Mouse (Mus musculus) CH12.LX (cell line): Measurements from ENCODE around the gene Ints1. TPM values are rescaled to one million over a fixed set of nuclear protein-coding genes. Genes with fewer than 3 reads are reported as not detected.

Experiments
- DNase-seq: peaks from one replicate; pipeline ENCODE4 v3.0.0-alpha.2; 2013; ENCODE audit errors: extremely low read depth
- H3K27ac ChIP-seq: 2 replicates; pipeline ENCODE4 v1.5.1; 2012; ENCODE audit warnings: low read depth, mild to moderate bottlenecking, control low read depth, moderate library complexity; ENCODE audit not compliant: insufficient read depth
- H3K27me3 ChIP-seq: replicated peaks from 2 replicates; pipeline ENCODE3; 2012; ENCODE audit warnings: inconsistent platforms
- H3K36me3 ChIP-seq, 2 experiments: replicated peaks in 1 of 2; 2 replicates each; pipeline versions ENCODE3 to v1.6.1; 2012; ENCODE audit warnings: inconsistent platforms in 1 of 2, low read length in 1 of 2, mild to moderate bottlenecking in 1 of 2, mixed read lengths in 1 of 2, moderate library complexity in 1 of 2; ENCODE audit not compliant: control insufficient read depth in 1 of 2, insufficient read depth in 1 of 2
- H3K4me1 ChIP-seq, 2 experiments: 2 replicates each; pipeline ENCODE4 v1.6.1; 2012; ENCODE audit warnings: inconsistent platforms in 1 of 2, moderate library complexity in 1 of 2; ENCODE audit not compliant: insufficient read depth in 2 of 2, control insufficient read depth in 1 of 2
- H3K4me2 ChIP-seq: 2 replicates; pipeline ENCODE4 v1.6.1; 2012; ENCODE audit warnings: low read depth, mild to moderate bottlenecking, control low read depth; ENCODE audit not compliant: poor library complexity, insufficient read depth, severe bottlenecking
- H3K4me3 ChIP-seq, 3 experiments: fragments of 150-350 bp in 1 of 3; sonication (generic) in 1 of 3; replicated peaks in 1 of 3; 2 replicates each; pipeline versions ENCODE3 to v1.5.1; 2011 to 2012; ENCODE audit warnings: low read depth in 2 of 3, low read length in 2 of 3, mild to moderate bottlenecking in 2 of 3, moderate library complexity in 2 of 3, control low read depth in 1 of 3, improper control_type of control experiment in 1 of 3, inconsistent platforms in 1 of 3, mixed read lengths in 1 of 3; ENCODE audit not compliant: poor library complexity in 1 of 3
- H3K79me2 ChIP-seq: replicated peaks from 2 replicates; pipeline ENCODE4 v1.6.1; 2012; ENCODE audit warnings: mild to moderate bottlenecking, moderate library complexity; ENCODE audit not compliant: control insufficient read depth, poor library complexity, insufficient read depth, severe bottlenecking; ENCODE audit errors: extremely low read depth
- H3K9ac ChIP-seq: 2 replicates; pipeline ENCODE4 v1.6.1; 2012; ENCODE audit warnings: low read depth, mild to moderate bottlenecking, control low read depth, moderate library complexity; ENCODE audit not compliant: insufficient read depth
- H3K9me3 ChIP-seq: replicated peaks from 2 replicates; pipeline ENCODE3; 2012; ENCODE audit warnings: low read length, inconsistent platforms, mixed read lengths
- CHD1 ChIP-seq: IDR thresholded peaks from 2 replicates; pipeline ENCODE4 v1.6.1; 2012; ENCODE audit warnings: low read depth, low read length, improper control_type of control experiment, inconsistent platforms
- CHD2 ChIP-seq: IDR thresholded peaks from 2 replicates; pipeline ENCODE4 v1.6.1; 2011; ENCODE audit warnings: low read length, improper control_type of control experiment
- CTCF ChIP-seq, 2 experiments: IDR thresholded peaks in 1 of 2; conservative IDR thresholded peaks in 1 of 2; 2 replicates each; pipeline ENCODE4 v1.5.1; 2011 to 2012; ENCODE audit warnings: low read depth in 2 of 2, low read length in 2 of 2, improper control_type of control experiment in 1 of 2, inconsistent platforms in 1 of 2, mild to moderate bottlenecking in 1 of 2, moderate library complexity in 1 of 2
- E2F4 ChIP-seq: IDR thresholded peaks from 2 replicates; pipeline ENCODE4 v1.6.1; 2011; ENCODE audit warnings: low read depth, low read length, improper control_type of control experiment; ENCODE audit not compliant: insufficient replicate concordance
- ELF1 ChIP-seq: IDR thresholded peaks from 2 replicates; pipeline ENCODE4 v1.6.1; 2014; ENCODE audit warnings: low read depth, mild to moderate bottlenecking, inconsistent platforms, low read length, improper control_type of control experiment
- EP300 ChIP-seq: IDR thresholded peaks from 2 replicates; pipeline ENCODE4 v1.6.1; 2011; ENCODE audit warnings: low read length, improper control_type of control experiment
- ETS1 ChIP-seq: conservative IDR thresholded peaks from 2 replicates; pipeline ENCODE4 v1.6.1; 2012; ENCODE audit warnings: low read depth, mild to moderate bottlenecking, inconsistent platforms, low read length, improper control_type of control experiment, moderate library complexity
- GABPA ChIP-seq: IDR thresholded peaks from 2 replicates; pipeline ENCODE4 v1.6.1; 2012; ENCODE audit warnings: low read depth, low read length, improper control_type of control experiment, inconsistent platforms; ENCODE audit not compliant: insufficient replicate concordance
- HCFC1 ChIP-seq: IDR thresholded peaks from 2 replicates; pipeline ENCODE4 v1.6.1; 2012; ENCODE audit warnings: low read depth, mild to moderate bottlenecking, inconsistent platforms, low read length, improper control_type of control experiment
- IRF4 ChIP-seq: IDR thresholded peaks from 2 replicates; pipeline ENCODE4 v1.6.1; 2014; ENCODE audit warnings: low read depth, mild to moderate bottlenecking, inconsistent platforms, low read length, improper control_type of control experiment
- JUN ChIP-seq: IDR thresholded peaks from 2 replicates; pipeline ENCODE4 v1.6.1; 2011; ENCODE audit warnings: low read depth, mild to moderate bottlenecking, low read length, improper control_type of control experiment, moderate library complexity; ENCODE audit not compliant: insufficient read depth
- JUND ChIP-seq: conservative IDR thresholded peaks from 2 replicates; pipeline ENCODE4 v1.6.1; 2011; ENCODE audit warnings: low read depth, low read length, improper control_type of control experiment
- KAT2A ChIP-seq: IDR thresholded peaks from 2 replicates; pipeline ENCODE4 v1.6.1; 2012; ENCODE audit warnings: low read length, improper control_type of control experiment, inconsistent platforms; ENCODE audit not compliant: insufficient replicate concordance
- MAFK ChIP-seq: IDR thresholded peaks from 2 replicates; pipeline ENCODE4 v1.6.1; 2011; ENCODE audit warnings: low read length, improper control_type of control experiment; ENCODE audit not compliant: insufficient replicate concordance
- MAZ ChIP-seq: IDR thresholded peaks from 2 replicates; pipeline ENCODE4 v1.6.1; 2012; ENCODE audit warnings: low read depth, mild to moderate bottlenecking, inconsistent platforms, low read length, improper control_type of control experiment, moderate library complexity
- MXI1 ChIP-seq: IDR thresholded peaks from 2 replicates; pipeline ENCODE4 v1.6.1; 2011; ENCODE audit warnings: mild to moderate bottlenecking, low read depth, low read length, improper control_type of control experiment
- MYC ChIP-seq: IDR thresholded peaks from 2 replicates; pipeline ENCODE4 v1.6.1; 2011; ENCODE audit warnings: low read depth, mild to moderate bottlenecking, improper control_type of control experiment, low read length
- NELFE ChIP-seq: IDR thresholded peaks from 2 replicates; pipeline ENCODE4 v1.6.1; 2011; ENCODE audit warnings: low read depth, low read length, improper control_type of control experiment
- NRF1 ChIP-seq: IDR thresholded peaks from 2 replicates; pipeline ENCODE4 v1.6.1; 2014; ENCODE audit warnings: low read depth, mild to moderate bottlenecking, inconsistent platforms, low read length, improper control_type of control experiment, moderate library complexity
- POLR2A ChIP-seq: IDR thresholded peaks from 2 replicates; pipeline ENCODE4 v1.6.1; 2011; ENCODE audit warnings: low read depth, mild to moderate bottlenecking, improper control_type of control experiment, low read length
- POLR2AphosphoS2 ChIP-seq: IDR thresholded peaks from 2 replicates; pipeline ENCODE4 v1.6.1; 2011; ENCODE audit warnings: low read depth, low read length, improper control_type of control experiment
- RAD21 ChIP-seq: IDR thresholded peaks from 2 replicates; pipeline ENCODE4 v1.6.1; 2011; ENCODE audit warnings: low read depth, mild to moderate bottlenecking, low read length, improper control_type of control experiment, moderate library complexity
- RCOR1 ChIP-seq: conservative IDR thresholded peaks from 2 replicates; pipeline ENCODE4 v1.6.1; 2012; ENCODE audit warnings: low read depth, mild to moderate bottlenecking, inconsistent platforms, low read length, improper control_type of control experiment
- SIN3A ChIP-seq: IDR thresholded peaks from 2 replicates; pipeline ENCODE4 v1.6.1; 2012; ENCODE audit warnings: low read length, improper control_type of control experiment, inconsistent platforms
- SMC3 ChIP-seq: IDR thresholded peaks from 2 replicates; pipeline ENCODE4 v1.6.1; 2011; ENCODE audit warnings: low read depth, low read length, improper control_type of control experiment
- TBP ChIP-seq: conservative IDR thresholded peaks from 2 replicates; pipeline ENCODE4 v1.6.1; 2011; ENCODE audit warnings: low read depth, low read length, improper control_type of control experiment
- TCF12 ChIP-seq: IDR thresholded peaks from 2 replicates; pipeline ENCODE4 v1.6.1; 2014; ENCODE audit warnings: low read depth, mild to moderate bottlenecking, inconsistent platforms, low read length, improper control_type of control experiment
- USF1 ChIP-seq: IDR thresholded peaks from 2 replicates; pipeline ENCODE4 v1.6.1; 2014; ENCODE audit warnings: low read depth, mild to moderate bottlenecking, inconsistent platforms, low read length, improper control_type of control experiment
- USF2 ChIP-seq: conservative IDR thresholded peaks from 2 replicates; pipeline ENCODE4 v1.6.1; 2011; ENCODE audit warnings: low read depth, low read length, improper control_type of control experiment
- ZC3H11A ChIP-seq: IDR thresholded peaks from 2 replicates; pipeline ENCODE4 v1.6.1; 2012; ENCODE audit warnings: low read depth, mild to moderate bottlenecking, inconsistent platforms, low read length, improper control_type of control experiment
- ZKSCAN1 ChIP-seq: IDR thresholded peaks from 2 replicates; pipeline ENCODE4 v1.6.1; 2012; ENCODE audit warnings: low read depth, inconsistent platforms, low read length, improper control_type of control experiment, borderline replicate concordance
- ZMIZ1 ChIP-seq: IDR thresholded peaks from 2 replicates; pipeline ENCODE4 v1.6.1; 2012; ENCODE audit warnings: low read depth, mild to moderate bottlenecking, inconsistent platforms, low read length, improper control_type of control experiment
- ZNF384 ChIP-seq: IDR thresholded peaks from 2 replicates; pipeline ENCODE4 v1.6.1; 2012; ENCODE audit warnings: low read depth, low read length, improper control_type of control experiment, inconsistent platforms
- dilution Hi-C: fragments of 300-500 bp; cut with MboI; formaldehyde crosslinking; loops from 2 replicates; pipeline ENCODE4 v1.14.3; 2020; ENCODE audit warnings: low sequenced_read_pairs; ENCODE audit not compliant: extremely low pct_unique_long_range_greater_than_20kb, extremely low pct_ligation_motif_present
- in situ Hi-C: fragments of 300-500 bp; cut with MboI; formaldehyde crosslinking; loops from 3 replicates; pipeline ENCODE4 v1.14.3; 2019; ENCODE audit warnings: low sequenced_read_pairs, low pct_ligation_motif_present, low pct_unique_long_range_greater_than_20kb, mixed read lengths
- polyA plus RNA-seq: library from polyadenylated mRNA; unstranded; fragments of >175 nt; gene quantifications from 2 replicates; pipeline ENCODE4 v1.2.1, GENCODE M21; 2012; ENCODE audit warnings: low read depth; ENCODE audit not compliant: insufficient read length
- total RNA-seq, 2 experiments: library from RNA; depleted of rRNA; stranded (reverse); fragments of 300-350 nt in 1 of 2; fragments of >200 nt in 1 of 2; gene quantifications; 2 replicates each; pipeline ENCODE4 v1.2.3; 2012 to 2014

Ints1 gene
- total and polyA plus RNA-seq, 3 experiments, result 19.8 to 88.2 (median 72.1) TPM

GRCm38 (mm10) chr5:139702905-139703304, 72.6 kb downstream of the Ints1 start:
- Histone ChIP-seq H3K4me2 (no peak overlapping the region), H3K9ac (no peak overlapping the region)
- peak; percentile 5 for TF ChIP-seq RAD21
- TF ChIP-seq ZMIZ1, result no peak
- peak; percentile 54; the same call in 1 of the 2 replicates for TF ChIP-seq CHD2
- TF ChIP-seq CHD1, result no peak
- TF ChIP-seq ZKSCAN1, result no peak
- TF ChIP-seq CTCF (conservative IDR thresholded peaks at IDR 0.05 in 1 of 2, IDR thresholded peaks at IDR 0.05 in 1 of 2; ENCODE audit: low read depth in 2 of 2, low read length in 2 of 2), result peak; percentile 51 to 67

DNA sequence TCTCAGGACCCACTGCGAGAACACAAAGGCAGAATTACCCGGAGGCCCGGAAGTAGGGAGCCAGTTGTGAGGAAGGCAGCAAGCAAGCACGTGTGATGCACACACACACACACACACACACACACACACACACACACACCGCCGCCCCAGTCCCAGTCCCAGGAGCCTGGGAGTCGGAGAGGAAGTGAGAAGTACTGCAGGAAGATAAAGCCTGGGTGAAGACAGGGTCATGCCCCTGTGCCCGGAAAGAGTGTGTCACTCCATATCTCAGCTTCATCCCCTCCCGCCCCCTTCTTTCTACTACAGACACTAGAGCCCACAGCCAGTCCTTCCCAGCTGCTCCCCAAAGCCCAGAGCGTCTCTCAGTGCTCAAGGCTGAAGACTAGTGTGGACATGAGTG, 73.2 kb downstream of the Ints1 start:
- H3K27ac ChIP-seq, result no peak overlapping the region
- in situ Hi-C loops, result no loop called here
- no peak overlapping the region for H3K4me3 ChIP-seq
- no peak overlapping the region for H3K9ac ChIP-seq
- DNase-seq, result peak; percentile 49
- H3K9me3 ChIP-seq, result peaks cover 8% of the 10 kb centered on the region
- no peaks in the 10 kb centered on the region for H3K79me2 ChIP-seq
- H3K4me2 ChIP-seq, result no peak overlapping the region
- dilution Hi-C loops, result no loop called here
- H3K27me3 ChIP-seq, result no peaks in the 10 kb centered on the region
- peaks cover 0 to 18% of the 10 kb centered on the region in 2 experiments; a peak in 3 of 4 replicates for H3K4me1 ChIP-seq
- H3K36me3 ChIP-seq, result peaks cover 0 to 11% of the 10 kb centered on the region in 2 experiments
- TF ChIP-seq RAD21 (no peak), ELF1 (no peak), POLR2AphosphoS2 (no peak), IRF4 (peak; percentile 35; the same call in 1 of the 2 replicates), JUND (0 out of 2 replicates have a peak, but pooled peaks have one; percentile 12), ZNF384 (no peak), EP300 (peak; percentile 59), TCF12 (no peak), NELFE (no peak), HCFC1 (no peak), POLR2A (no peak), MXI1 (no peak), E2F4 (no peak), USF2 (no peak), TBP (no peak), MYC (no peak), JUN (no peak), KAT2A (no peak), ETS1 (peak; percentile 46), SMC3 (no peak), GABPA (no peak), ZKSCAN1 (no peak), CTCF (conservative IDR thresholded peaks at IDR 0.05 in 1 of 2, IDR thresholded peaks at IDR 0.05 in 1 of 2; ENCODE audit: low read depth in 2 of 2, low read length in 2 of 2) (no peak), MAFK (no peak), USF1 (no peak), RCOR1 (no peak), ZC3H11A (no peak), MAZ (no peak), NRF1 (no peak), SIN3A (no peak), CHD2 (no peak), ZMIZ1 (no peak)

More at GRCm38 (mm10) chr5:139702905-139703304, 72.6 kb downstream of the Ints1 start:
- Histone ChIP-seq H3K4me1 (peaks cover 0 to 18% of the 10 kb centered on the region in 2 experiments; a peak in 3 of 4 replicates), H3K36me3 (peaks cover 0 to 11% of the 10 kb centered on the region in 2 experiments), H3K4me3 (no peak overlapping the region), H3K79me2 (no peaks in the 10 kb centered on the region), H3K27ac (no peak overlapping the region), H3K9me3 (peaks cover 3% of the 10 kb centered on the region), H3K27me3 (no peaks in the 10 kb centered on the region)
- dilution Hi-C loops (no loop called here), in situ Hi-C loops (no loop called here)
- peak; percentile 46 for DNase-seq
